Mouse (Mus musculus) liver, embryonic 14.5 days (tissue): ENCODE results near the gene Tacc2. TPM values are rescaled to one million over a fixed set of nuclear protein-coding genes. Genes with fewer than 3 reads are reported as not detected.
A peak's percentile ranks its signal among the peaks of the same experiment; 100 is the strongest.

Experiments
- ATAC-seq: fragments of 200-750 bp; cut with Nextera tagmentation; 2 replicates; pipeline ENCODE4 v1.8.0; 2017; ENCODE audit warnings: moderate number of reproducible peaks, mild to moderate bottlenecking, moderate library complexity; ENCODE audit not compliant: insufficient read depth
- DNase-seq, 3 experiments: peaks; one replicate each; pipeline ENCODE4 v3.0.0-alpha.2; 2012 to 2013; ENCODE audit warnings: low read depth in 3 of 3, low spot score in 3 of 3
- H3K27ac ChIP-seq: fragments of 300-500 bp; sonication (generic); 2 replicates; pipeline ENCODE4 v1.5.1; 2014; ENCODE audit warnings: moderate library complexity, mild to moderate bottlenecking, control low read depth, inconsistent platforms
- H3K27me3 ChIP-seq: fragments of 300-500 bp; sonication (generic); 2 replicates; pipeline ENCODE4 v1.6.1; 2014; ENCODE audit warnings: mild to moderate bottlenecking, low read length, moderate library complexity; ENCODE audit not compliant: control insufficient read depth, insufficient read depth
- H3K36me3 ChIP-seq: fragments of 300-500 bp; sonication (generic); replicated peaks from 2 replicates; pipeline ENCODE4 v1.6.1; 2014; ENCODE audit warnings: low read depth; ENCODE audit not compliant: control insufficient read depth, insufficient read depth
- H3K4me1 ChIP-seq, 2 experiments: fragments of 200-500 bp in 1 of 2; fragments of 300-500 bp in 1 of 2; sonication (generic) in 1 of 2; replicated peaks; 2 replicates each; pipeline ENCODE4 v1.6.1; 2012 to 2014; ENCODE audit warnings: antibody characterized with exemption in 1 of 2, inconsistent platforms in 1 of 2, low read length in 1 of 2; ENCODE audit not compliant: control insufficient read depth in 2 of 2, insufficient read depth in 2 of 2
- H3K4me2 ChIP-seq: fragments of 300-500 bp; sonication (generic); 2 replicates; pipeline ENCODE4 v1.6.1; 2014; ENCODE audit warnings: low read depth, mild to moderate bottlenecking, control low read depth, moderate library complexity
- H3K4me3 ChIP-seq, 2 experiments: fragments of 200-500 bp in 1 of 2; fragments of 300-500 bp in 1 of 2; sonication (generic) in 1 of 2; 2 replicates each; pipeline ENCODE4 v1.5.1; 2012 to 2014; ENCODE audit warnings: low read depth in 2 of 2, low read length in 2 of 2, mild to moderate bottlenecking in 2 of 2, control low read depth in 1 of 2, inconsistent platforms in 1 of 2, moderate library complexity in 1 of 2; ENCODE audit not compliant: insufficient read depth in 1 of 2
- H3K9ac ChIP-seq: fragments of 300-500 bp; sonication (generic); replicated peaks from 2 replicates; pipeline ENCODE4 v1.6.1; 2014; ENCODE audit warnings: mild to moderate bottlenecking, control low read depth, moderate library complexity
- H3K9me3 ChIP-seq: fragments of 300-500 bp; sonication (generic); 2 replicates; pipeline ENCODE4 v1.6.1; 2016; ENCODE audit warnings: low read length, mixed read lengths; ENCODE audit not compliant: control insufficient read depth
- CTCF ChIP-seq: IDR thresholded peaks from 2 replicates; pipeline ENCODE4 v1.5.1; 2016; ENCODE audit warnings: antibody characterized with exemption, low read depth, control low read depth
- EP300 ChIP-seq: IDR thresholded peaks from 2 replicates; pipeline ENCODE4 v1.6.1; 2016; ENCODE audit warnings: antibody characterized with exemption, low read depth
- WGBS: fragments of 180-500 bp; shearing (Covaris S2); extraction: QIAGEN DNeasy Blood & Tissue Kit; methylation state at CpG from one replicate; pipeline ENCODE4 v1.1.7; 2014; ENCODE audit not compliant: insufficient replicate concordance; 5-methylcytosine and 5-hydroxymethylcytosine counted together
- polyA plus RNA-seq, 2 experiments: library from polyadenylated mRNA; depleted of rRNA in 1 of 2; stranded (reverse) in 1 of 2; unstranded in 1 of 2; fragments of >200 nt; fragmentation: Nextera tagmentation in 1 of 2; extraction: Ambion mirVana in 1 of 2; gene quantifications; 2 replicates each; pipeline versions ENCODE4 v1.2.1 to v1.2.3; 2012 to 2014

Gene Tacc2
- polyA plus RNA-seq, 2 experiments = 2.0 to 2.4 TPM

GRCm38 (mm10) chr7:130705230-130705629 lies 128.0 kb downstream of the Tacc2 start:
- H3K9me3 ChIP-seq = no peaks in the 10 kb centered on the region
- H3K4me3 ChIP-seq = no peak overlapping the region
- H3K4me2 ChIP-seq = no peak overlapping the region
- WGBS = 53% methylated on average over 2 of the region's 2 CpGs
- no peaks in the 10 kb centered on the region for H3K27me3 ChIP-seq
- H3K9ac ChIP-seq = no peak overlapping the region
- DNase-seq = no peak
- ATAC-seq = no peak
- H3K36me3 ChIP-seq = no peaks in the 10 kb centered on the region
- H3K27ac ChIP-seq = no peak overlapping the region
- TF ChIP-seq EP300 = no peak
- TF ChIP-seq CTCF = no peak
- H3K4me1 ChIP-seq = peaks cover 0 to 5% of the 10 kb centered on the region in 2 experiments; a peak in 2 of 4 replicates

GRCm38 (mm10) chr7:130708940-130709339 lies 131.7 kb downstream of the Tacc2 start:
- ATAC-seq = 0 out of 2 replicates have a peak, but pooled peaks have one; percentile 35
- no peak for TF ChIP-seq EP300
- TF ChIP-seq CTCF = no peak
- H3K4me3 ChIP-seq = no peak overlapping the region
- H3K9me3 ChIP-seq = no peaks in the 10 kb centered on the region
- peak overlapping the region; percentile 20; the same call in 1 of the 2 replicates for H3K4me2 ChIP-seq
- WGBS = 49% methylated on average over 9 of the region's 9 CpGs
- no peak overlapping the region for H3K9ac ChIP-seq
- peaks cover 0 to 6% of the 10 kb centered on the region in 2 experiments; a peak in 2 of 4 replicates for H3K4me1 ChIP-seq
- no peaks in the 10 kb centered on the region for H3K36me3 ChIP-seq
- no peak overlapping the region for H3K27ac ChIP-seq
- no peak for DNase-seq
- no peaks in the 10 kb centered on the region for H3K27me3 ChIP-seq

GRCm38 (mm10) chr7:130709372-130710274 lies 132.4 kb downstream of the Tacc2 start:
- Histone ChIP-seq H3K27ac (no peak overlapping the region), H3K36me3 (no peaks in the 10 kb centered on the region), H3K9me3 (no peaks in the 10 kb centered on the region), H3K27me3 (no peaks in the 10 kb centered on the region), H3K9ac (no peak overlapping the region; the same call in 1 of the 2 replicates), H3K4me2 (peak overlapping the region; percentile 20; the same call in 1 of the 2 replicates), H3K4me3 (no peak overlapping the region), H3K4me1 (peaks cover 0 to 6% of the 10 kb centered on the region in 2 experiments; a peak in 2 of 4 replicates)
- no peak for DNase-seq
- ATAC-seq = 0 out of 2 replicates have a peak, but pooled peaks have one; percentile 26
- 50% methylated on average over 9 of the region's 9 CpGs for WGBS
- TF ChIP-seq CTCF (no peak), EP300 (no peak)

GRCm38 (mm10) chr7:130711851-130712250 lies 134.6 kb downstream of the Tacc2 start:
- Histone ChIP-seq H3K4me2 (no peak overlapping the region), H3K4me3 (no peak overlapping the region), H3K9me3 (no peaks in the 10 kb centered on the region), H3K4me1 (peaks cover 0 to 8% of the 10 kb centered on the region in 2 experiments; a peak in 2 of 4 replicates), H3K9ac (no peak overlapping the region), H3K27me3 (no peaks in the 10 kb centered on the region), H3K36me3 (no peaks in the 10 kb centered on the region), H3K27ac (no peak overlapping the region)
- TF ChIP-seq EP300 = no peak
- no peak for TF ChIP-seq CTCF
- WGBS = 70% methylated on average over 7 of the region's 7 CpGs
- DNase-seq (no peak), ATAC-seq (no peak)

- 69% methylated on average over 6 of the region's 6 CpGs for whole genome bisulfite sequencing
- Histone ChIP-seq H3K4me2 (no peak overlapping the region), H3K36me3 (no peaks in the 10 kb centered on the region), H3K4me3 (no peak overlapping the region), H3K27me3 (no peaks in the 10 kb centered on the region), H3K9ac (no peak overlapping the region), H3K27ac (no peak overlapping the region), H3K9me3 (no peaks in the 10 kb centered on the region), H3K4me1 (peaks cover 0 to 8% of the 10 kb centered on the region in 2 experiments; a peak in 2 of 4 replicates)
- TF ChIP-seq EP300 (no peak), CTCF (no peak)
- ATAC-seq = no peak
- DNase-seq = no peak
Measured at GRCm38 (mm10) chr7:130713319-130713718, 136.1 kb downstream of the Tacc2 start.
